Mouse (Mus musculus) layer of hippocampus, adult 9-10 months (tissue): Measurements from ENCODE around the gene Hnrnpab.

Experiments used
- DNase-seq: peaks from one replicate; pipeline ENCODE4 v3.0.0; 2022; ENCODE audit warnings: low spot score

The Hnrnpab gene

GRCm38 (mm10) chr11:51565062-51565461, 41.6 kb downstream of the Hnrnpab start:
- no peak for DNase-seq

GRCm38 (mm10) chr11:51563276-51563675, 43.4 kb downstream of the Hnrnpab start:
- no peak for DNase-seq

DNA sequence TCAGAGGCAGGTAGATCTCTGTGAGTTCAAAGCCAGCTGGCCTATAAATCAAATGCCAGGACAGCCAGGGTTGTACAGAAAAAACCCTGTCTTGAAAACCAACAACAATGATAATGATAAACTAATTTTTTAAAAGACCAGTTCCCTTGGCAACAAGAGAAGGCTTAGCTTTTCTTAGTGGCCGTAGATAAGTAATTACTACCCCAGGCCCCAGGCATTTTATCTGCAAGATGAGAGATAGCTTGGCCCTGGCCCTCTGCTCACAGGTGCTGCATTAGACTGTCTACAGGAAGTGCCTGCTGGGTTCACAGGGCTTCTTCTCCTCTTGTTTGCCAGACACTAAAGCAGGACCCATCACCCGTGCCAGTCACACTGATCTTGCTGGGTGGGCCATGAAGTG, 51.6 kb downstream of the Hnrnpab start:
- DNase-seq: no peak

DNA sequence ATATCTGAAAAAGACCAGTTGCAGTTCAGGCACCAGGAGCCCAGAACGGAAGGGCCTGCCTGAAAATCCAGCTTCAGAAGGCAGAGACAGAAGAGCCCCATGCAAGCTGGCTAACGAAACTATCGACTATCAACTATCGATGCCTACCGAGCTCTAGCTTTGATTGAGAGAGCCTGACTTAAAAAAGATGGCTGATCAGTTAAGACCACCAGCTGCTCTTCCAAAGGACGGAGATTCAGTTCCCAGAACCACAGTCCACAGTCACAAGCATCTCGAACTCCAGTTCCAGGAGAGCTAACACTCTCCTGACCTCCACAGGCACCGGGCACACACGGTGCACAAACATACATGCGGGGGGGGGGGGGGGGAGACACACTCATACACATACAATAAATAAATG, 52.1 kb downstream of the Hnrnpab start:
- no peak for DNase-seq

GRCm38 (mm10) chr11:51552091-51552490, 54.6 kb downstream of the Hnrnpab start:
- DNase-seq: no peak

GRCm38 (mm10) chr11:51551253-51551652, 55.4 kb downstream of the Hnrnpab start:
- no peak for DNase-seq
